Mouse (Mus musculus) cerebellum, postnatal 4 days (tissue): ENCODE results near the gene Gpr15.

ENCODE experiments used
- DNase-seq, 2 experiments: peaks; one replicate each; pipeline ENCODE4 v3.0.0; 2022; ENCODE audit warnings: low spot score in 2 of 2, mixed read lengths in 1 of 2

The Gpr15 gene

GRCm38 (mm10) chr16:58671212-58671985 lies 47.5 kb downstream of the Gpr15 start:
- no peak for DNase-seq

- no peak for DNase-seq
Measured at GRCm38 (mm10) chr16:58670643-58671042, 48.2 kb downstream of the Gpr15 start.

- DNase-seq = peak; percentile 51 to 73
Measured at GRCm38 (mm10) chr16:58669917-58670630, 48.8 kb downstream of the Gpr15 start, which contains the start of gene Cpox. Gene Cpox (plus strand): TSS chr16:58670292.

- no peak for DNase-seq
Measured at GRCm38 (mm10) chr16:58669264-58669663, 49.6 kb downstream of the Gpr15 start.

GRCm38 (mm10) chr16:58668586-58668985 lies 50.3 kb downstream of the Gpr15 start:
- DNase-seq = no peak
